Mouse (Mus musculus) heart, embryonic 11.5 days (tissue): ENCODE measurements around the gene Tbcel. TPM values are rescaled to one million over a fixed set of nuclear protein-coding genes. Genes with fewer than 3 reads are reported as not detected.
A peak's percentile ranks its signal among the peaks of the same experiment; 100 is the strongest.

ENCODE experiments used
- ATAC-seq: fragments of 200-750 bp; cut with Nextera tagmentation; replicated peaks from 2 replicates; pipeline ENCODE4 v1.8.0; 2017; ENCODE audit warnings: moderate library complexity; ENCODE audit not compliant: insufficient number of reproducible peaks, low FRiP score, low TSS enrichment
- H3K27ac ChIP-seq: fragments of 300-500 bp; sonication (generic); 2 replicates; pipeline ENCODE4 v1.5.1; 2014; ENCODE audit warnings: mild to moderate bottlenecking, low read depth, low read length
- H3K27me3 ChIP-seq: fragments of 300-500 bp; sonication (generic); 2 replicates; pipeline ENCODE4 v1.6.1; 2014; ENCODE audit warnings: mild to moderate bottlenecking, low read length, mixed read lengths; ENCODE audit not compliant: control insufficient read depth, insufficient read depth
- H3K36me3 ChIP-seq: fragments of 300-500 bp; sonication (generic); 2 replicates; pipeline ENCODE4 v1.6.1; 2014; ENCODE audit warnings: mild to moderate bottlenecking, low read length, moderate library complexity, mixed read lengths; ENCODE audit not compliant: control insufficient read depth, insufficient read depth
- H3K4me1 ChIP-seq: fragments of 300-500 bp; sonication (generic); 2 replicates; pipeline ENCODE4 v1.6.1; 2014; ENCODE audit warnings: low read length; ENCODE audit not compliant: control insufficient read depth, insufficient read depth
- H3K4me2 ChIP-seq: fragments of 300-500 bp; sonication (generic); 2 replicates; pipeline ENCODE4 v1.6.1; 2014; ENCODE audit warnings: mild to moderate bottlenecking, moderate library complexity
- H3K4me3 ChIP-seq: fragments of 300-500 bp; sonication (generic); 2 replicates; pipeline ENCODE4 v1.5.1; 2014; ENCODE audit warnings: low read depth, low read length
- H3K9ac ChIP-seq: fragments of 300-500 bp; sonication (generic); 2 replicates; pipeline ENCODE4 v1.6.1; 2014; ENCODE audit warnings: mild to moderate bottlenecking, low read depth, low read length, moderate library complexity
- H3K9me3 ChIP-seq: fragments of 300-500 bp; sonication (generic); replicated peaks from 2 replicates; pipeline ENCODE4 v1.6.1; 2016; ENCODE audit warnings: low read length; ENCODE audit not compliant: control insufficient read depth
- WGBS: fragments of 180-500 bp; shearing (Covaris S2); extraction: QIAGEN DNeasy Blood & Tissue Kit; methylation state at CpG from one replicate; pipeline ENCODE4 v1.1.7; 2014; ENCODE audit not compliant: insufficient replicate concordance; 5-methylcytosine and 5-hydroxymethylcytosine counted together
- polyA plus RNA-seq: library from polyadenylated mRNA; unstranded; fragments of >200 nt; fragmentation: Nextera tagmentation; extraction: Ambion mirVana; gene quantifications from 2 replicates; pipeline ENCODE4 v1.2.1, GENCODE M21; 2014

Gene Tbcel
- 4.3 and 4.6 TPM in 2 replicates for polyA plus RNA-seq

- Histone ChIP-seq H3K9me3 (no peaks in the 10 kb centered on the region), H3K9ac (no peak within 1 kb of the TSS), H3K4me2 (no peak within 1 kb of the TSS), H3K4me3 (no peak within 1 kb of the TSS), H3K27ac (no peak within 1 kb of the TSS), H3K36me3 (no peaks in the 10 kb centered on the region), H3K27me3 (no peaks in the 10 kb centered on the region), H3K4me1 (no peaks in the 10 kb centered on the region)
- no peak for ATAC-seq
- WGBS = 78% methylated on average over 6 of the region's 6 CpGs
Observed at GRCm38 (mm10) chr9:42507709-42508108, at the start of gene Tbcel. Tbcel (minus strand) TSS chr9:42507809.

- H3K36me3 ChIP-seq = no peaks in the 10 kb centered on the region
- no peaks in the 10 kb centered on the region; the same call in 1 of the 2 replicates for H3K9me3 ChIP-seq
- ATAC-seq = no peak
- no peaks in the 10 kb centered on the region for H3K4me1 ChIP-seq
- H3K27ac ChIP-seq = no peak overlapping the region
- no peak overlapping the region for H3K9ac ChIP-seq
- H3K4me2 ChIP-seq = no peak overlapping the region
- 32% methylated on average over 1 of the region's 1 CpGs for WGBS
- H3K27me3 ChIP-seq = peaks cover 15% of the 10 kb centered on the region
- H3K4me3 ChIP-seq = no peak overlapping the region
Observed at GRCm38 (mm10) chr9:42555186-42555585, 47.6 kb upstream of the Tbcel start.

GRCm38 (mm10) chr9:42550116-42550515, 42.5 kb upstream of the Tbcel start:
- no peak for ATAC-seq
- Histone ChIP-seq H3K4me2 (no peak overlapping the region), H3K4me3 (no peak overlapping the region), H3K27me3 (peaks cover 17% of the 10 kb centered on the region), H3K4me1 (no peaks in the 10 kb centered on the region), H3K36me3 (no peaks in the 10 kb centered on the region), H3K9ac (no peak overlapping the region), H3K9me3 (no peaks in the 10 kb centered on the region), H3K27ac (no peak overlapping the region)
- 15% methylated on average over 13 of the region's 13 CpGs for WGBS

- no peak overlapping the region for H3K9ac ChIP-seq
- no peak overlapping the region for H3K4me2 ChIP-seq
- H3K36me3 ChIP-seq = no peaks in the 10 kb centered on the region
- WGBS = 33% methylated on average over 7 of the region's 7 CpGs
- H3K4me3 ChIP-seq = no peak overlapping the region
- H3K27me3 ChIP-seq = peaks cover 14% of the 10 kb centered on the region
- no peak for ATAC-seq
- no peak overlapping the region for H3K27ac ChIP-seq
- no peaks in the 10 kb centered on the region for H3K9me3 ChIP-seq
- no peaks in the 10 kb centered on the region for H3K4me1 ChIP-seq
Observed at GRCm38 (mm10) chr9:42548981-42549380, 41.4 kb upstream of the Tbcel start.

- no peak overlapping the region for H3K27ac ChIP-seq
- H3K4me2 ChIP-seq = no peak overlapping the region
- H3K4me1 ChIP-seq = no peaks in the 10 kb centered on the region
- H3K9me3 ChIP-seq = no peaks in the 10 kb centered on the region
- no peak overlapping the region for H3K4me3 ChIP-seq
- H3K27me3 ChIP-seq = peaks cover 6% of the 10 kb centered on the region; the same call in 1 of the 2 replicates
- H3K9ac ChIP-seq = no peak overlapping the region
- ATAC-seq = no peak
- 87% methylated on average over 10 of the region's 10 CpGs for WGBS
- no peaks in the 10 kb centered on the region for H3K36me3 ChIP-seq
Observed at GRCm38 (mm10) chr9:42544521-42544920, 36.9 kb upstream of the Tbcel start.

- Histone ChIP-seq H3K27me3 (0 out of 2 replicates have a peak, but pooled peaks cover 5% of the 10 kb centered on the region), H3K4me2 (no peak overlapping the region), H3K9ac (no peak overlapping the region), H3K4me3 (no peak overlapping the region), H3K27ac (no peak overlapping the region), H3K9me3 (no peaks in the 10 kb centered on the region), H3K36me3 (no peaks in the 10 kb centered on the region), H3K4me1 (peaks cover 11% of the 10 kb centered on the region; the same call in 1 of the 2 replicates)
- no peak for ATAC-seq
- 85% methylated on average over 8 of the region's 8 CpGs for WGBS
Observed at GRCm38 (mm10) chr9:42533491-42533890, 25.9 kb upstream of the Tbcel start.

GRCm38 (mm10) chr9:42533041-42533440, 25.4 kb upstream of the Tbcel start:
- Histone ChIP-seq H3K4me3 (no peak overlapping the region), H3K27ac (no peak overlapping the region), H3K9me3 (no peaks in the 10 kb centered on the region), H3K4me1 (peaks cover 11% of the 10 kb centered on the region; the same call in 1 of the 2 replicates), H3K27me3 (peaks cover 5% of the 10 kb centered on the region; the same call in 1 of the 2 replicates), H3K9ac (no peak overlapping the region), H3K36me3 (no peaks in the 10 kb centered on the region), H3K4me2 (peak overlapping the region; percentile 22; the same call in 1 of the 2 replicates)
- ATAC-seq = no peak
- 19% methylated on average over 6 of the region's 6 CpGs for WGBS

- Histone ChIP-seq H3K4me2 (no peak overlapping the region; the same call in 1 of the 2 replicates), H3K4me1 (peaks cover 11% of the 10 kb centered on the region; the same call in 1 of the 2 replicates), H3K27ac (0 out of 2 replicates have a peak overlapping the region, but pooled peaks have one; percentile 10), H3K9ac (no peak overlapping the region), H3K27me3 (peaks cover 5% of the 10 kb centered on the region; the same call in 1 of the 2 replicates), H3K36me3 (no peaks in the 10 kb centered on the region), H3K4me3 (no peak overlapping the region), H3K9me3 (no peaks in the 10 kb centered on the region)
- ATAC-seq = no peak
- 11% methylated on average over 3 of the region's 3 CpGs for WGBS
Observed at GRCm38 (mm10) chr9:42531951-42532350, 24.3 kb upstream of the Tbcel start.
